Mouse (Mus musculus): ENCODE results near the gene Upp1. TPM values are rescaled to one million over a fixed set of nuclear protein-coding genes. Genes with fewer than 3 reads are reported as not detected.

Upp1 gene
- polyA plus RNA-seq (2015; fragmentation: Illumina TruSeq; extraction: RNeasy Lipid Tissue Mini Kit (QIAGEN cat#74804); ENCODE audit: insufficient read depth, low replicate concordance): 3.5 TPM

DNA sequence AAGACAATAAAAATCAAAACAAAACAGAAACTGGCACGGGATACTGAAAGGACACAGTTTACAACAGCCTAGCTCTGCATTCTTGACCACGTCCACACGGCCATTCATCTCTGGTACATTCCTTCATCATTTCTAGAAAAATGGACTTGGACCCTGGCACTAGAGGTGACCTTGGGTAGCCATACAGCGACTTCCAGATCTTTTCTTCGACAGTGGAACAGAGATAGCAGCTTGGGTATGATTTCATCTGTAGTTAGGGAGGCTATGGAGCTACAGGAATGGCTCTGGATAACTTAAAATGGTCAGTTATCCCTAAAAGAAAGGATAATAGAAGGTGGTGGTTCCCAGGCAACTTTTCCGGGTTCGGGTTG is at the start of gene Upp1:
Upp1 (plus strand) TSS at position 54 of the 371 bp plus-strand sequence.

Other genes with a start within 250 kb of the Upp1 start
- 0.06 TPM for gene Pkd1l1, start 144.8 kb upstream of the Upp1 start, polyA plus RNA-seq (2015; fragmentation: Illumina TruSeq; extraction: RNeasy Lipid Tissue Mini Kit (QIAGEN cat#74804); ENCODE audit: insufficient read depth, low replicate concordance)
- gene Hus1, start 106.9 kb upstream of the Upp1 start, polyA plus RNA-seq (2015; fragmentation: Illumina TruSeq; extraction: RNeasy Lipid Tissue Mini Kit (QIAGEN cat#74804); ENCODE audit: insufficient read depth, low replicate concordance): 17.5 TPM
- not detected for gene Gm11992, start 69.5 kb upstream of the Upp1 start, polyA plus RNA-seq (2015; fragmentation: Illumina TruSeq; extraction: RNeasy Lipid Tissue Mini Kit (QIAGEN cat#74804); ENCODE audit: insufficient read depth, low replicate concordance)
- gene Sun3, start 69.1 kb upstream of the Upp1 start, polyA plus RNA-seq (2015; fragmentation: Illumina TruSeq; extraction: RNeasy Lipid Tissue Mini Kit (QIAGEN cat#74804); ENCODE audit: insufficient read depth, low replicate concordance): not detected
- gene Abca13, start 73.8 kb downstream of the Upp1 start, polyA plus RNA-seq (2015; fragmentation: Illumina TruSeq; extraction: RNeasy Lipid Tissue Mini Kit (QIAGEN cat#74804); ENCODE audit: insufficient read depth, low replicate concordance): 0.04 TPM

Data from spleen, adult 10 weeks (tissue).